Mouse (Mus musculus) CH12.LX (cell line): ENCODE measurements around the gene Fads3. TPM values are rescaled to one million over a fixed set of nuclear protein-coding genes. Genes with fewer than 3 reads are reported as not detected.

Experiments used
- DNase-seq: peaks from one replicate; pipeline ENCODE4 v3.0.0-alpha.2; 2013; ENCODE audit errors: extremely low read depth
- H3K27ac ChIP-seq: 2 replicates; pipeline ENCODE4 v1.5.1; 2012; ENCODE audit warnings: low read depth, mild to moderate bottlenecking, control low read depth, moderate library complexity; ENCODE audit not compliant: insufficient read depth
- H3K27me3 ChIP-seq: replicated peaks from 2 replicates; pipeline ENCODE3; 2012; ENCODE audit warnings: inconsistent platforms
- H3K36me3 ChIP-seq, 2 experiments: replicated peaks in 1 of 2; 2 replicates each; pipeline versions ENCODE3 to v1.6.1; 2012; ENCODE audit warnings: inconsistent platforms in 1 of 2, low read length in 1 of 2, mild to moderate bottlenecking in 1 of 2, mixed read lengths in 1 of 2, moderate library complexity in 1 of 2; ENCODE audit not compliant: control insufficient read depth in 1 of 2, insufficient read depth in 1 of 2
- H3K4me1 ChIP-seq, 2 experiments: 2 replicates each; pipeline ENCODE4 v1.6.1; 2012; ENCODE audit warnings: inconsistent platforms in 1 of 2, moderate library complexity in 1 of 2; ENCODE audit not compliant: insufficient read depth in 2 of 2, control insufficient read depth in 1 of 2
- H3K4me2 ChIP-seq: 2 replicates; pipeline ENCODE4 v1.6.1; 2012; ENCODE audit warnings: low read depth, mild to moderate bottlenecking, control low read depth; ENCODE audit not compliant: poor library complexity, insufficient read depth, severe bottlenecking
- H3K4me3 ChIP-seq, 3 experiments: fragments of 150-350 bp in 1 of 3; sonication (generic) in 1 of 3; replicated peaks in 1 of 3; 2 replicates each; pipeline versions ENCODE3 to v1.5.1; 2011 to 2012; ENCODE audit warnings: low read depth in 2 of 3, low read length in 2 of 3, mild to moderate bottlenecking in 2 of 3, moderate library complexity in 2 of 3, control low read depth in 1 of 3, improper control_type of control experiment in 1 of 3, inconsistent platforms in 1 of 3, mixed read lengths in 1 of 3; ENCODE audit not compliant: poor library complexity in 1 of 3
- H3K79me2 ChIP-seq: replicated peaks from 2 replicates; pipeline ENCODE4 v1.6.1; 2012; ENCODE audit warnings: mild to moderate bottlenecking, moderate library complexity; ENCODE audit not compliant: control insufficient read depth, poor library complexity, insufficient read depth, severe bottlenecking; ENCODE audit errors: extremely low read depth
- H3K9ac ChIP-seq: 2 replicates; pipeline ENCODE4 v1.6.1; 2012; ENCODE audit warnings: low read depth, mild to moderate bottlenecking, control low read depth, moderate library complexity; ENCODE audit not compliant: insufficient read depth
- H3K9me3 ChIP-seq: replicated peaks from 2 replicates; pipeline ENCODE3; 2012; ENCODE audit warnings: low read length, inconsistent platforms, mixed read lengths
- BHLHE40 ChIP-seq: IDR thresholded peaks from 2 replicates; pipeline ENCODE4 v1.6.1; 2011; ENCODE audit warnings: mild to moderate bottlenecking, low read depth, low read length, improper control_type of control experiment
- CTCF ChIP-seq, 2 experiments: IDR thresholded peaks in 1 of 2; conservative IDR thresholded peaks in 1 of 2; 2 replicates each; pipeline ENCODE4 v1.5.1; 2011 to 2012; ENCODE audit warnings: low read depth in 2 of 2, low read length in 2 of 2, improper control_type of control experiment in 1 of 2, inconsistent platforms in 1 of 2, mild to moderate bottlenecking in 1 of 2, moderate library complexity in 1 of 2
- GABPA ChIP-seq: IDR thresholded peaks from 2 replicates; pipeline ENCODE4 v1.6.1; 2012; ENCODE audit warnings: low read depth, low read length, improper control_type of control experiment, inconsistent platforms; ENCODE audit not compliant: insufficient replicate concordance
- MAX ChIP-seq: IDR thresholded peaks from 2 replicates; pipeline ENCODE4 v1.6.1; 2011; ENCODE audit warnings: low read length, improper control_type of control experiment
- MYC ChIP-seq: IDR thresholded peaks from 2 replicates; pipeline ENCODE4 v1.6.1; 2011; ENCODE audit warnings: low read depth, mild to moderate bottlenecking, improper control_type of control experiment, low read length
- NRF1 ChIP-seq: IDR thresholded peaks from 2 replicates; pipeline ENCODE4 v1.6.1; 2014; ENCODE audit warnings: low read depth, mild to moderate bottlenecking, inconsistent platforms, low read length, improper control_type of control experiment, moderate library complexity
- POLR2A ChIP-seq: IDR thresholded peaks from 2 replicates; pipeline ENCODE4 v1.6.1; 2011; ENCODE audit warnings: low read depth, mild to moderate bottlenecking, improper control_type of control experiment, low read length
- RAD21 ChIP-seq: IDR thresholded peaks from 2 replicates; pipeline ENCODE4 v1.6.1; 2011; ENCODE audit warnings: low read depth, mild to moderate bottlenecking, low read length, improper control_type of control experiment, moderate library complexity
- SMC3 ChIP-seq: IDR thresholded peaks from 2 replicates; pipeline ENCODE4 v1.6.1; 2011; ENCODE audit warnings: low read depth, low read length, improper control_type of control experiment
- TBP ChIP-seq: conservative IDR thresholded peaks from 2 replicates; pipeline ENCODE4 v1.6.1; 2011; ENCODE audit warnings: low read depth, low read length, improper control_type of control experiment
- TCF12 ChIP-seq: IDR thresholded peaks from 2 replicates; pipeline ENCODE4 v1.6.1; 2014; ENCODE audit warnings: low read depth, mild to moderate bottlenecking, inconsistent platforms, low read length, improper control_type of control experiment
- UBTF ChIP-seq: IDR thresholded peaks from 2 replicates; pipeline ENCODE4 v1.6.1; 2012; ENCODE audit warnings: low read depth, mild to moderate bottlenecking, inconsistent platforms, low read length, improper control_type of control experiment, moderate library complexity
- USF1 ChIP-seq: IDR thresholded peaks from 2 replicates; pipeline ENCODE4 v1.6.1; 2014; ENCODE audit warnings: low read depth, mild to moderate bottlenecking, inconsistent platforms, low read length, improper control_type of control experiment
- ZC3H11A ChIP-seq: IDR thresholded peaks from 2 replicates; pipeline ENCODE4 v1.6.1; 2012; ENCODE audit warnings: low read depth, mild to moderate bottlenecking, inconsistent platforms, low read length, improper control_type of control experiment
- dilution Hi-C: fragments of 300-500 bp; cut with MboI; formaldehyde crosslinking; loops from 2 replicates; pipeline ENCODE4 v1.14.3; 2020; ENCODE audit warnings: low sequenced_read_pairs; ENCODE audit not compliant: extremely low pct_unique_long_range_greater_than_20kb, extremely low pct_ligation_motif_present
- in situ Hi-C: fragments of 300-500 bp; cut with MboI; formaldehyde crosslinking; loops from 3 replicates; pipeline ENCODE4 v1.14.3; 2019; ENCODE audit warnings: low sequenced_read_pairs, low pct_ligation_motif_present, low pct_unique_long_range_greater_than_20kb, mixed read lengths
- polyA plus RNA-seq: library from polyadenylated mRNA; unstranded; fragments of >175 nt; gene quantifications from 2 replicates; pipeline ENCODE4 v1.2.1, GENCODE M21; 2012; ENCODE audit warnings: low read depth; ENCODE audit not compliant: insufficient read length
- total RNA-seq, 2 experiments: library from RNA; depleted of rRNA; stranded (reverse); fragments of 300-350 nt in 1 of 2; fragments of >200 nt in 1 of 2; gene quantifications; 2 replicates each; pipeline ENCODE4 v1.2.3; 2012 to 2014

Fads3 gene
- total and polyA plus RNA-seq, 3 experiments = 0.29 to 1.1 TPM; not detected in 1

- no peak for DNase-seq
- no peaks in the 10 kb centered on the region for H3K4me1 ChIP-seq
- no peak overlapping the region for H3K27ac ChIP-seq
- in situ Hi-C loops (no loop called here), dilution Hi-C loops (no loop called here)
- no peaks in the 10 kb centered on the region for H3K79me2 ChIP-seq
- no peak for TF ChIP-seq USF1
- TF ChIP-seq ZC3H11A = no peak
- no peak for TF ChIP-seq TBP
- no peak for TF ChIP-seq CTCF (conservative IDR thresholded peaks at IDR 0.05 in 1 of 2, IDR thresholded peaks at IDR 0.05 in 1 of 2; ENCODE audit: low read depth in 2 of 2, low read length in 2 of 2)
- TF ChIP-seq BHLHE40 = no peak
- TF ChIP-seq GABPA = no peak
- no peak for TF ChIP-seq RAD21
- no peak overlapping the region for H3K4me2 ChIP-seq
- no peaks in the 10 kb centered on the region for H3K36me3 ChIP-seq
- no peak overlapping the region for H3K4me3 ChIP-seq
- H3K9me3 ChIP-seq = peaks cover 10% of the 10 kb centered on the region
- H3K27me3 ChIP-seq = no peaks in the 10 kb centered on the region
- no peak overlapping the region for H3K9ac ChIP-seq
Observed at GRCm38 (mm10) chr19:10100631-10101071, 59.3 kb downstream of the Fads3 start.

GRCm38 (mm10) chr19:10101341-10102053, 60.1 kb downstream of the Fads3 start, which contains the start of gene Fads2:
TSS of gene Fads2 (minus strand) at chr19:10101746.
- peak within 1 kb of the TSS in 2 of 3 experiments; percentile 9 to 56 for H3K4me3 ChIP-seq
- in situ Hi-C loops (no loop called here), dilution Hi-C loops (no loop called here)
- no peak within 1 kb of the TSS for H3K27ac ChIP-seq
- TF ChIP-seq SMC3 (no peak), TCF12 (0 out of 2 replicates have a peak, but pooled peaks have one; percentile 23), MYC (no peak), NRF1 (no peak), MAX (no peak), POLR2A (peak; percentile 51; the same call in 1 of the 2 replicates), UBTF (no peak)
- no peak for DNase-seq
- H3K4me1 ChIP-seq = no peaks in the 10 kb centered on the region
- H3K9me3 ChIP-seq = peaks cover 10% of the 10 kb centered on the region
- peak within 1 kb of the TSS; percentile 23 for H3K4me2 ChIP-seq
- H3K27me3 ChIP-seq = no peaks in the 10 kb centered on the region
- no peaks in the 10 kb centered on the region for H3K79me2 ChIP-seq
- H3K36me3 ChIP-seq = no peaks in the 10 kb centered on the region
- H3K9ac ChIP-seq = peak within 1 kb of the TSS; percentile 33; the same call in 1 of the 2 replicates
